Mouse (Mus musculus) gastrocnemius, postnatal 4 days (tissue): Measurements from ENCODE around the gene Nat14. TPM values are rescaled to one million over a fixed set of nuclear protein-coding genes. Genes with fewer than 3 reads are reported as not detected.
"Not testable (repeated sequence)": the region's sequence is repeated elsewhere in the genome, so short reads cannot be mapped to it uniquely, and the experiment has no call there.

Experiments used
- DNase-seq, 2 experiments: peaks; one replicate each; pipeline ENCODE4 v3.0.0; 2021 to 2022; ENCODE audit warnings: low spot score in 2 of 2, mixed read lengths in 2 of 2
- long read RNA-seq, 2 experiments: library from polyadenylated mRNA; stranded (forward); transcript quantifications; one replicate each; pipeline ENCODE4 v2.0.0; 2021
- total RNA-seq, 2 experiments: library from RNA; stranded (reverse); gene quantifications; 2 replicates each; pipeline ENCODE4 v1.2.3; 2021

Nat14 gene
- 1 to 10 TPM; 4.6 to 5.2 TPM for total RNA-seq
- long read RNA-seq, experiment 1, partial matches to known transcripts, result 0 of 2 reads
- long read RNA-seq, experiment 1, other reads (novel, unspliced or antisense), result 1 of 2 reads
- long read RNA-seq, experiment 2, result 0 reads

GRCm38 (mm10) chr7:4921824-4922482 is at the start of gene Nat14:
TSS of gene Nat14 (plus strand) at chr7:4922028.
- DNase-seq, result no peak

- peak; percentile 70 to 83 for DNase-seq
Measured at GRCm38 (mm10) chr7:4876753-4877221, 45.0 kb upstream of the Nat14 start, which contains the start of gene Isoc2a. TSS of gene Isoc2a (plus strand) at chr7:4877153.

GRCm38 (mm10) chr7:4877226-4877625 is 44.6 kb upstream of the Nat14 start:
- no peak for DNase-seq

- DNase-seq, result no peak
Measured at GRCm38 (mm10) chr7:4878186-4878585, 43.6 kb upstream of the Nat14 start.

GRCm38 (mm10) chr7:4879036-4879435 is 42.8 kb upstream of the Nat14 start:
- not testable (repeated sequence) for DNase-seq

GRCm38 (mm10) chr7:4886680-4887079 is 35.1 kb upstream of the Nat14 start:
- no peak for DNase-seq

- no peak for DNase-seq
Measured at GRCm38 (mm10) chr7:4895186-4895585, 26.6 kb upstream of the Nat14 start.

GRCm38 (mm10) chr7:4898851-4899648 is 22.8 kb upstream of the Nat14 start:
- peak in 1 of 2 experiments; percentile 15 for DNase-seq

GRCm38 (mm10) chr7:4899649-4900522 is 21.9 kb upstream of the Nat14 start:
- peak in 1 of 2 experiments; percentile 40 for DNase-seq

GRCm38 (mm10) chr7:4900523-4900851 is 21.3 kb upstream of the Nat14 start:
- no peak for DNase-seq

- DNase-seq, result no peak
Measured at GRCm38 (mm10) chr7:4901171-4901570, 20.7 kb upstream of the Nat14 start.

GRCm38 (mm10) chr7:4902404-4902803 is 19.4 kb upstream of the Nat14 start:
- no peak for DNase-seq

- DNase-seq, result peak in 1 of 2 experiments; percentile 9
Measured at GRCm38 (mm10) chr7:4906466-4906950, 15.3 kb upstream of the Nat14 start, which contains the start of gene Gm36210. TSS of gene Gm36210 (minus strand) at chr7:4906516.

GRCm38 (mm10) chr7:4911561-4911960 is 10.3 kb upstream of the Nat14 start:
- peak; percentile 67 to 76 for DNase-seq

- no peak for DNase-seq
Measured at GRCm38 (mm10) chr7:4912248-4912647, 9.6 kb upstream of the Nat14 start.

- DNase-seq, result peak; percentile 89 to 94
Measured at GRCm38 (mm10) chr7:4915007-4915665, 6.7 kb upstream of the Nat14 start, which contains the start of gene Zfp628. TSS of gene Zfp628 (plus strand) at chr7:4915217.

GRCm38 (mm10) chr7:4915669-4916416 is 6.0 kb upstream of the Nat14 start:
- DNase-seq, result no peak

- no peak for DNase-seq
Measured at GRCm38 (mm10) chr7:4917494-4917893, 4.3 kb upstream of the Nat14 start.

- DNase-seq, result no peak
Measured at GRCm38 (mm10) chr7:4918681-4919080, 3.1 kb upstream of the Nat14 start.

GRCm38 (mm10) chr7:4919096-4919495 is 2.7 kb upstream of the Nat14 start:
- DNase-seq, result no peak
